Mouse (Mus musculus): Measurements from ENCODE around the gene Vegfb.

Gene Vegfb

GRCm38 (mm10) chr19:6973581-6974190, 13.8 kb downstream of the Vegfb start:
- CTCF ChIA-PET: interaction anchor here (0.6 to 1.1 kb wide), 3 partner anchors 49 to 676 kb away, joined by 3 to 5 read pairs (median 5); no protein-coding TSS in a partner anchor

DNA sequence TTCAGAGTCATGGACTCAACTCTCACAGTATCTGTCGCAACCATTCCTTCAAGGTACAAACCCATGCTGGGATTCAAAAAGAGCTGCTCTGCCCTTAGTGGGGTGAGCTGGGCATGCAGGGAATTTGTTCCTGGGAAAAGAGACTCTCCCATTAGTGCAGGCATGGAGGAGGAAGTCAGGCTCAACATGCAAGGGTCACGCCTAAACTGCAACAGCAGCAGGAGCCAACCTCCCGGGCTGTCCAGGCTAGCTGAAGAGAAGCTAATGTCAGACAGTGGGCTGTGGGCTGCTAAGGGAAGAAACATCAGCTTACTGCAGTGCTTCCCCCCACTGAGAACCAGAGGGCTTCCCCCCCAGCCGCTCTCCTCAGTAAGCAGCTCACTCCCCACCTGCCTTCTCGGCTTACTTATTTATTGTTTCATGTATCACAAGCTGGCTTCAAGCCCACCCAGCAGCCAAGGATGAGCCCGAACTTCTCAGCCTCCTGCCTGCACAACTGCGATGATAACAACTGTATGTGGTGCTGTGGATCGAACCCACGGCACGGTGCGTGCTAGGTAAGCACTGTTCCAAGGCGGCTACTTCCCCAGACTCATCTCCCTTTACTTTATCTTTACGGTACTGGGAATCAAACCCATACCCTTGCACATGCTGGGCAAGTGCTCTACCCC, 15.1 kb downstream of the Vegfb start:
- CTCF ChIA-PET: no interaction called here

DNA sequence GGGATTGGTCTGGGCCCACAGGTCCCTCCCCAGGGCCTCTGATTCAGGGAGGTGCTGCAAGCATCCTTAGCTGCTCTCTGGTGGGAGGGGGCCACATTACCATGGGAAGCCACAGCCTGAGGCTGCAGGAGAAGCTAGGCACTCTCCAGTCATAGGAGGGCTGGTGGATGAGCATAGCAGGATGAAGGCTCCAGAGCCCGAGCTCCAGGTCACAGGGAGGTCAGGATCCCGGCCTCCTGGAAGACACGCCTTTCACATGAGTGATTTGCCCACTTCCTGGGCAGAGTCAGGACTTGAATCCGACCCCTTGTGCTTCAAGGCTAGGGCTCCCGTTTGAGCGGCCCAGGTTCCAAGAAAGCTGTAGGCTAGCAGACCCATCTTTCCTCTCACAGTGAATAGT, 15.8 kb downstream of the Vegfb start:
- CTCF ChIA-PET: interaction anchor here (1.1 to 1.5 kb wide), 2 partner anchors 30 to 47 kb away, joined by 3 to 10 read pairs; partner anchors contain the start of genes Bad and Gpr137

DNA sequence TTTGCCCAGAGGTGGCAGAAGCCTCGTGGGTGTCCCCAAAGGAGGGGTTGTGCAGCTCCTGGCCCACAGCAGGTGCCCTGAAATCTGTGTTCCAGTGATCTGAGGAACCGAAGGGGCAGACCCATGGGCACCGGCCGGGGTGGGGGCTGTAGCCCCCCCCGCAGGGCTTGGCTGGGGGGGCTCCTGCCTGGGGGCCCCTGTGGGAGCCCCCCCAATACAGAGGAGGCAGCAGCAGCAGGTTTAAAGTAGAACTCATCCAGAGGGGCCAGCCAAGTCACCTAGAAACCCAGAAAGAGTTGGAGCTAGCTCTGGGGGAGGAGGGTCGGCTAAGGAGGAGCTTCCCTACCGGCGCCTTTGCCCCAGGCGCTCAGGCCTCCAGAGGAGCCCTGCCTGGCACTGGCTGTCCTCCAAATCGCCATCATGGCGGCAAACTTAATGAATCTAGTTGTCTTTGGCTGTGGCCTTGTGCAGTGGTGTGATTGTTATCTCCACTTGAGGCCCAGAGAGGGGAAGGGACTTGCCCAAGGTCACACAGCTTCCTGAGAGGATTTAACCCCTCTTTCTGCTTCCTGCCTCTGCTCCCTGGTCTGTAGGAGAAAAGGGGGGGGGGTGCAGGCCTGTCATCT, 16.9 kb downstream of the Vegfb start:
- CTCF ChIA-PET: interaction anchor here (0.6 to 1.5 kb wide), 4 partner anchors 9 to 48 kb away, joined by 3 to 10 read pairs (median 3); partner anchors contain the start of genes Bad and Gpr137

- CTCF ChIA-PET: interaction anchor here (1.0 to 1.5 kb wide), 2 partner anchors 10 to 28 kb away, joined by 3 to 10 read pairs; partner anchors contain the start of genes Bad and Gpr137
Observed at GRCm38 (mm10) chr19:6969665-6970381, 17.6 kb downstream of the Vegfb start.

- CTCF ChIA-PET: no interaction called here
Observed at GRCm38 (mm10) chr19:6969291-6969664, 18.2 kb downstream of the Vegfb start.

DNA sequence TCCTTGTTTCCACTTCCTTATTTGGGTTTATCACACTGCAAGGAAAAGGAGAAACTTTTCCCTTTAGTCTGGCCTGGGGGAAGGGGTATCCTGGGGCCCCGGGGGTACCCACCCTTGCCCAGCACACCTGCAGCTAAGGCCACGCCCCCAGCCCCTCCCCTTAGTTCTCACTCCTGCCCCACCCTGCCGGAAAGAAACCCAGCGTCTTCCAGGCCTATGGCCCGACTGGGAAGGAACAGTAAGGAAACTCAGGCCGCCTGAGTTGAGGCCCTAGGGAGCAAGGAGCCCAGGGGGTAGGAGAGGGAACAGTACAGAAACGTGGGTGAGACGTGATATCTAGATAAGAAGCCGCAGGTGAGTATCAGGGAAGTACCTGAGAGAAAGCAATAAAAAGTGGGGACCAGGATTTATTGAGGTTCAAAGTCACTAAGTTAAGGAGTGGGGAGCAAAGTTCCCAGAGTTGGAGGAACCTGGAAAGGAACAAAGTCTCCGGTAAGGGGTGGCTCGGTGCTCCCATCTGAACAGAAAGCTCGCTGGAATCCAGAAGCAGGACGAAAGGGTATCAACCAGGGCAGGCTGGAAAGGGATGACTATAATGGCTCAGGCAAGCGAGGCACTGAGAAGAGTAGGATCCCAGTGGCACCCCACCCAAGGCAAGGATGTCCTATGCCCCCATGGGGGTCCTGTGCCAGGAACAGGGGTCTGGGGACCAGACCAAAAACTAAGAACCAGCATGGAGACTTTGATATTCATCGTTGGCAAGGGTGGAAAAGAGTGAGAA, 18.8 kb downstream of the Vegfb start:
- CTCF ChIA-PET: no interaction called here

GRCm38 (mm10) chr19:6956461-6956860, 31.0 kb downstream of the Vegfb start:
- CTCF ChIA-PET: no interaction called here

GRCm38 (mm10) chr19:6955424-6955823, 32.0 kb downstream of the Vegfb start:
- CTCF ChIA-PET: interaction anchor here (0.6 kb wide), 1 partner anchor 1320 kb away, joined by 3 read pairs; no protein-coding TSS in a partner anchor

GRCm38 (mm10) chr19:6954046-6954445, 33.4 kb downstream of the Vegfb start:
- CTCF ChIA-PET: interaction anchor here (1.3 kb wide), 1 partner anchor 12 kb away, joined by 4 read pairs; the partner anchor contains the start of gene Gpr137

DNA sequence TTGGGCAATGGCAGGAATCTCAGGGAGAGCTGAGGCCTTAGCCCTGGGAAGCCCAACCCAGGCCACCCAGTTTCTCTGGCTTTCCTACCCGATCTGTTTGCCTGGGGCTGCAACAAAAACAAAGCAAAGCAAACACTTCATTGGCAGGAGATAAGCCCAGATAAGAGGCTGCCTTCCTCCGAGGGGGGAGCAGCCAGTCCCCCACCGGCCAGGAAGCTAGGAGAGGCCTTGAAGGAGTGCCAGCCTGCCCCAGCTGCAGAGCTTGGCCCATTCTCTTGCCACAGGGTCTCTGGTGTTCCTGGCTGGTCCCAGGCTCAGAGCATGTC, 34.8 kb downstream of the Vegfb start:
- CTCF ChIA-PET: interaction anchor here (1.3 kb wide), 1 partner anchor 10 kb away, joined by 4 read pairs; the partner anchor contains the start of gene Gpr137

DNA sequence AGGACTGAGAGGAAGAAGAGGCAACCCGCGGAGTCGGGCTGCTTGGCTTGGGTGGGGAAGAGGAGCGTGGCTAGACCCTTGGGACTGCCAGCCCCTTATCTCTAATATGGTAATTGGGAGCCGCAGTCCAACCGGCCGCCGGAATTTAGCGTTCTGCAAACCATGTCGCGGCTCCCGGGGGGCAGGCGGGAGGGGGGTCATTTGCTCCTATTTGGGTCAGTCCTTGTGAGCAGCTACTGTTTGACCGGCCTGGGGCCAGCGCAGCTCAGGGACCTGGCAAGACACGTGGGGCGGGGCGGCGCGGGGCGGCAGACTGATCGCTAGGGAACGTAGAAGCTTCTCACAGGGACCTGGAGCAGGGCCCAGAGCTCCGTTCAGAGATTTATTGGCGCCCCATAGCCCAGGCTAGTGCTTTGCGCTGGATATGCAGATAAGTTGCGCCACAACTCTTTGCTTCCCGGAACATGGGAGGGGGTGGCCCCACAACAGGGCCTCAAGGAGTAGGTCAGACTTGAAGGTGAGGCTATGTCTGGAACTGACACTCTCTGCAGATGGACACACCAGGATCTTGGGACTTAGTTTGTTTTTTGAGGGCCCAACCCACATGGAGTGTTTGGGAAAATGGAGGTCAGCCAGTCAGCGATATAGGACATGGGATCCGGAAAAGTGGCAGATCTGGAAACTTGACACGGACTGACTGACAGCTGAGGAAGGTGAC, 35.3 kb downstream of the Vegfb start:
- CTCF ChIA-PET: interaction anchor here (0.6 to 1.3 kb wide), 2 partner anchors 24 to 995 kb away, joined by 3 read pairs; partner anchors contain the start of gene Plcb3

- CTCF ChIA-PET: interaction anchor here (0.6 to 1.3 kb wide), 2 partner anchors 25 to 994 kb away, joined by 3 read pairs; partner anchors contain the start of gene Plcb3
Observed at GRCm38 (mm10) chr19:6951381-6951968, 36.0 kb downstream of the Vegfb start.

DNA sequence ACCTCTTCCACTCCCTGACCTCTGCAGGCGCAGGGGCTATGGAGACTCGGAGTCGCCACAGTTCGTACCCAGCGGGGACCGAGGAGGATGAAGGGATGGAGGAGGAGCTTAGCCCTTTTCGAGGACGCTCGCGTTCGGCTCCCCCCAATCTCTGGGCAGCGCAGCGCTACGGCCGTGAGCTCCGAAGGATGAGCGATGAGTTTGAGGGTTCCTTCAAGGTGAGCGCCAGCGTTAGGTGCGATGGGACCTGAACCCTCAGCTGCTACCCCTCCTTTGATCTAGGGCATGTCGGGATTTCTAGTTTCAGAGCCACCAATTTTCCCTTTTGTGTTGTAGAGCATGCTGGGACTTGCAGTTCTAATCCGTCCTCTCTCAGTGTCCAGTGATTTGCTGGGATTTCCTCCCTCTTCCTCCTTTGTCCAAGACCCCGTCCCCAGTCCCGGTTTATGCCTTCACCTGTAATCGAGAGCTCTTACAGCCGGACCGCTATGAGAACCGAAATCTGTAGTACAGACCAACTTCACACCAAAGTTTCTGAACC, 36.8 kb downstream of the Vegfb start:
- CTCF ChIA-PET: no interaction called here

- CTCF ChIA-PET: no interaction called here
Observed at GRCm38 (mm10) chr19:6949951-6950350, 37.5 kb downstream of the Vegfb start.

DNA sequence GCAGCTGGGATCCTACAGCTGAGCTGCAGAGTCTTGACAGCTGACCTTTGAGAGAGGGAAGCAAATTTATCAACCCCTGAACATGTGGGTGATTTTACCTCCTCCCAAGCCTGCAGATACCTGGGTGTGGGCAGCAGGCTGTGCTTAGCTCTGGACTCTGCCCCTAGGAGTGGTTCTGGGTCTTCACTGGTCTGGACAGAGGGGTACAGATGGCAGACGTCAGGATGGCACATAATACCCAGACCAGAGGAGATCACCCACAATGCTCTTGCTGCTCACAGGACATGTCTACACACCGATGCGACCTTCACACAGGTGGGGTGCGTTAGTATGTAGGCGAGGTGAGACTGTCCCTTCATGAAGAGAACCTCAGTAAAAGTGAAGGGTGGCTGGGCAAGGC, 37.9 kb downstream of the Vegfb start:
- CTCF ChIA-PET: no interaction called here

- CTCF ChIA-PET: no interaction called here
Observed at GRCm38 (mm10) chr19:6948186-6948585, 39.3 kb downstream of the Vegfb start.

DNA sequence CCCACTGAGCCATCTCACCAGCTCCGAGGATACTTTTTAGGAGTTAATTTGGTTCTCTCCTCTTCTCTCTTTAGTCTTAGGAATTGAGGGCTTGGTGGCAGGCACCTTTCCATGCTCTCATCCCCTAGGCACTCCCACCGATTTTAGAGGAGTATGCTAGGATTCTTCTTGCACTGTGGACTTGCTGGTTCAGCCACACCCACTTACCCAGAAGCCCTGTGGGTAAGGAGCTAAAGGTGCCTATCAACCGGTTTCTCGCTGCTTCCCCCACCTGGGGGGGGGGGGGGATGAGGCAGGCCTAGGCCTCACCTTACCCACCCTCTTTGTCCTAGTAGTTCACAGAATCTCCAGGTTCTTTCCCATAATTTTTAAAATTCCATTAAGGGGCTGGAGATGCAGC, 39.7 kb downstream of the Vegfb start:
- CTCF ChIA-PET: no interaction called here

GRCm38 (mm10) chr19:6943709-6944108, 43.7 kb downstream of the Vegfb start:
- CTCF ChIA-PET: no interaction called here

DNA sequence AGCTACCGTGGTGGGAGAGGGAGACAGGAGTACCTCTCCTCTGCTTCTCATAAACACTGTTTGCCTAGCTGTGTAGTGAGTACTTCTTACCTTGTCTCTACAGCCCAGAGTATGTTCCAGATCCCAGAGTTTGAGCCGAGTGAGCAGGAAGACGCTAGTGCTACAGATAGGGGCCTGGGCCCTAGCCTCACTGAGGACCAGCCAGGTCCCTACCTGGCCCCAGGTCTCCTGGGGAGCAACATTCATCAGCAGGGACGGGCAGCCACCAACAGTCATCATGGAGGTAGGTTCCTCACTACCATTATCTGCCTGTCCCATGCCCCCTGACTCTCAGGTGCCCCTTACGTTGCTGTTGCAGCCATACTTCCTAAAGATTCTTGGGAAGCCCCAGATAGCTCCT, 44.7 kb downstream of the Vegfb start:
- CTCF ChIA-PET: interaction anchor here (1.1 kb wide), 1 partner anchor 11 kb away, joined by 4 read pairs; no protein-coding TSS in a partner anchor

All from spleen, embryonic (tissue).